Mouse (Mus musculus): ENCODE data around the gene Hdac9. TPM values are rescaled to one million over a fixed set of nuclear protein-coding genes. Genes with fewer than 3 reads are reported as not detected.

Gene Hdac9
- total and polyA plus RNA-seq, 2 experiments from 2014 or later = 14.9 to 21.6 TPM

DNA sequence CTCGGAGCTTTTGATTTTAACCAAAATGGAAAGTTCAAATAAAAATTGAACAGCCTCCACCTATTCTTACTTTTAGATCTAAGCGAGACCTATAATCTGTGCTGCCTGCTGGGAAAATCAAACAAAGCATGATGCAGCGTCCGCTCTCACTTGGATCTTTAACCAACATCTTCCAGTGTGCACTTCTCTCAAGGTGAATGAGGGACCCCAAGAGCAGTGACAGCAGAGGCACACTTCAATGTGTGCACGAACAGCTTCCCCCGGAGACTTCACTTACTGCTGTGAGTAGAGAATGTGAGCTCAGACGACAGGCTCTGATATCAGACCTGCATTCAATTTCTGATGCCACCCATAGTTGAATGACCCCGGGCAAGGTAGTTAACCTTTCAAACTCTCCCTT lies 16.7 kb downstream of the Hdac9 start:
- no peak overlapping the region for H3K4me3 ChIP-seq (ENCODE audit: low read depth, low read length)
- H3K36me3 ChIP-seq (ENCODE audit: insufficient read depth) = no peaks in the 10 kb centered on the region
- DNase-seq = no peak
- H3K9ac ChIP-seq = no peak overlapping the region
- no peak overlapping the region for H3K4me2 ChIP-seq (ENCODE audit: low read depth)
- 49% methylated on average over 8 of the region's 8 CpGs for WGBS
- TF ChIP-seq CTCF (IDR thresholded peaks at IDR 0.05; ENCODE audit: low read depth) = no peak
- H3K27ac ChIP-seq (ENCODE audit: low read depth, low read length) = no peak overlapping the region
- no peaks in the 10 kb centered on the region for H3K27me3 ChIP-seq (ENCODE audit: insufficient read depth, low read length)
- no peaks in the 10 kb centered on the region for H3K9me3 ChIP-seq (ENCODE audit: low read length)
- ATAC-seq = no peak
- H3K4me1 ChIP-seq (ENCODE audit: insufficient read depth) = no peaks in the 10 kb centered on the region

DNA sequence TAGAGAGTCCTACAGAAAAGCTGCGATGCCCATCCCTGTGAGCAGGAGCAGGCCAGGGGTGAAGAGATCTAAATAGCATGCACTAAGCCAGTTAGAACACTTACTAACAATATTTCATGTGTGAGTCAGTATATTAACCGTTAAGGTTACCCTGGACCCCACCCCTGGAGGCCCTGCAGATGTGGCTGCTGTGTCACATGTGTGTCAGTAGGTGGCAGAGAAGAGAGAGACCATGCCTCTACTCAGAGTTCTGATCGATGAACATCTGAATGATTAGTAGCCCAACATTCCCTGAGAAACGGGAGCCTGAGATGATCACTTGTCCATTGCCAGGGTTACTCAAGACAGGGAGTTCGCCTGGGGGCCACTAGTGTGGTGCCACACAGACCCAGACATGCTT lies 22.0 kb downstream of the Hdac9 start:
- Histone ChIP-seq H3K9me3 (ENCODE audit: low read length) (no peaks in the 10 kb centered on the region), H3K4me3 (ENCODE audit: low read depth, low read length) (no peak overlapping the region), H3K4me2 (ENCODE audit: low read depth) (no peak overlapping the region), H3K36me3 (ENCODE audit: insufficient read depth) (no peaks in the 10 kb centered on the region), H3K4me1 (ENCODE audit: insufficient read depth) (no peaks in the 10 kb centered on the region), H3K9ac (no peak overlapping the region), H3K27me3 (ENCODE audit: insufficient read depth, low read length) (no peaks in the 10 kb centered on the region), H3K27ac (ENCODE audit: low read depth, low read length) (no peak overlapping the region)
- 85% methylated on average over 5 of the region's 5 CpGs for WGBS
- no peak for ATAC-seq
- no peak for DNase-seq
- no peak for TF ChIP-seq CTCF (IDR thresholded peaks at IDR 0.05; ENCODE audit: low read depth)

DNA sequence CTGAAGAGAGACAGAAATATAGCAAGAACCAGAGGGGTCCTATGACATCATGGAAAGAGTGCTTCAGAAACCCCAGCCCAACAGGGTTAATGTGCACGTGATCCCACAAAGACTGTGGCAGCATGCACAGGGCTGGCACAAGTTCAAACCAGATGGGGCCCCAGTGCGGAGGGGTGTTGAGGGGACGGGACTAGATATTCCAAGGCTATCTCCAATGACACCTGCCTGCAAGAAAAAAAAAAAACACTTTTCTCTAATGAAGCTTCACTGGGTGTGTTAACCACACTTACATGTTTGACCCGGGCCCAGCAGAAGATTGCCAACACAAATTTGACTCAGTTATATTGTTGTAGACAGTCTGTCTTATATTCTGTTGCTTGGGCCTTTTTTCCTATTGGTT lies 28.2 kb downstream of the Hdac9 start:
- no peak for DNase-seq
- Histone ChIP-seq H3K36me3 (ENCODE audit: insufficient read depth) (no peaks in the 10 kb centered on the region), H3K27me3 (ENCODE audit: insufficient read depth, low read length) (no peaks in the 10 kb centered on the region), H3K27ac (ENCODE audit: low read depth, low read length) (no peak overlapping the region), H3K4me3 (ENCODE audit: low read depth, low read length) (no peak overlapping the region), H3K4me1 (ENCODE audit: insufficient read depth) (no peaks in the 10 kb centered on the region; the same call in 1 of the 2 replicates), H3K4me2 (ENCODE audit: low read depth) (no peak overlapping the region), H3K9me3 (ENCODE audit: low read length) (no peaks in the 10 kb centered on the region), H3K9ac (no peak overlapping the region)
- TF ChIP-seq CTCF (IDR thresholded peaks at IDR 0.05; ENCODE audit: low read depth) = no peak
- ATAC-seq = no peak
- WGBS = 65% methylated on average over 4 of the region's 4 CpGs

DNA sequence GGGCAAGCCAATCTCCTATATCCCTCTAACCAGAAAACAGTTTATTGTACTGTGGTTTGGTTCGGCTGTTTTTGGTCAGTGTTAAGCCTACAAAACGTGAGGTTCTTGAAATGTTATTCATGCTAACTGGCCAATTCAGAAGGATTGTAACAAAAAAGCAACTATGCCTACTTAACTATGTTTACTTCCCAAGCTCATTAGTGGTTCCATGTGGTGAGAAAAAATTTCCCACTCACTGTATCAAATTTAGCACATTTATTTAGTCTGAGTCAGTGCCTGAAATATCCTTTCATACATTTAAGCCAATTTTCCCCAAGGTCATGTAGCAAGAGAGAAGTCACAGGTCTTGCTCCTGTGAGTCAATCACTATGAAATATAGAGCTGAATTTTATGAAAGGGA lies 42.0 kb downstream of the Hdac9 start:
- Histone ChIP-seq H3K9me3 (ENCODE audit: low read length) (no peaks in the 10 kb centered on the region), H3K4me1 (ENCODE audit: insufficient read depth) (no peaks in the 10 kb centered on the region), H3K9ac (no peak overlapping the region), H3K27me3 (ENCODE audit: insufficient read depth, low read length) (no peaks in the 10 kb centered on the region), H3K36me3 (ENCODE audit: insufficient read depth) (no peaks in the 10 kb centered on the region), H3K4me2 (ENCODE audit: low read depth) (no peak overlapping the region), H3K27ac (ENCODE audit: low read depth, low read length) (no peak overlapping the region), H3K4me3 (ENCODE audit: low read depth, low read length) (no peak overlapping the region)
- WGBS = 27% methylated on average over 2 of the region's 2 CpGs
- no peak for TF ChIP-seq CTCF (IDR thresholded peaks at IDR 0.05; ENCODE audit: low read depth)
- ATAC-seq (no peak), DNase-seq (no peak)

DNA sequence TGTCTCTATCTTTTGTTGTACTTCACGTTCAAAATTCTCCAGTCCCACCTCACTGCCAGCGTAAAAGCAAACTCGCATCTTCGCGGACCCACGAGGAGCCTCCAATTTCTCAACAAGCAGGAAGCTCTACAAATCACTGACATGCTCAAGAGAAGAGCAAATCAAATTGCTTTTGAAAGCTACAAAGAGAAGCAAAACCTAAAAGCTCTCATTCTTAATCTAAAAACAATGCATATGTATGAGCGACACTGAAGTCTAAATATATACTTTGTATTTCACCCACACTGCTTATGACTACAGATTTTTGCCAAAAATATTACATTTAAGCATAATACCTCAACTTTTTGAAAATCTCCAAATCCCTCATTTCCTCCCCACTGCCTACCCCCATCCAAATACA lies 45.9 kb downstream of the Hdac9 start:
- H3K4me2 ChIP-seq (ENCODE audit: low read depth) = no peak overlapping the region
- no peak overlapping the region for H3K9ac ChIP-seq
- H3K4me1 ChIP-seq (ENCODE audit: insufficient read depth) = no peaks in the 10 kb centered on the region
- no peak overlapping the region for H3K4me3 ChIP-seq (ENCODE audit: low read depth, low read length)
- no peaks in the 10 kb centered on the region for H3K27me3 ChIP-seq (ENCODE audit: insufficient read depth, low read length)
- no peaks in the 10 kb centered on the region for H3K36me3 ChIP-seq (ENCODE audit: insufficient read depth)
- no peak for TF ChIP-seq CTCF (IDR thresholded peaks at IDR 0.05; ENCODE audit: low read depth)
- WGBS = 49% methylated on average over 7 of the region's 7 CpGs
- ATAC-seq (peak; percentile 32; the same call in 1 of the 2 replicates), DNase-seq (no peak)
- H3K9me3 ChIP-seq (ENCODE audit: low read length) = no peaks in the 10 kb centered on the region
- no peak overlapping the region; the same call in 1 of the 2 replicates for H3K27ac ChIP-seq (ENCODE audit: low read depth, low read length)

DNA sequence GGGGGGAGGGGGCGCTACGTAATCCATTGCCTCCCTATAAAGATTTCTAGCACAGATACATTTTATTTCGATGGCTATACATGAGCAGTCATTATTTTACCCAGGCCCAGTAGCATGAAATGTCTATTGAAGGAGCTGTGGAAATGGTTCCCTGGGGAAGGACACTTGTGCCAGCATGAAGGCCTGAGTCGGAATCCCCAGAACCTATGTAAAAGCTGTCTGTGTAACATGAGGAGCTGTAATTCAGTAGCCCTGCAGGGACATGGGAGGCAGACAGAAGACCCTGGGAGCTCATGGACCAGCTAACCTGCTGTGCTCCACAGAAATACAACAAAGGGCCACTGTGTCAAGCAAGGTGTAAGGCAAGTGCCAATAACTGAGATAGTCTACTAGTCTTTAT lies 75.7 kb downstream of the Hdac9 start:
- H3K4me1 ChIP-seq (ENCODE audit: insufficient read depth) = no peaks in the 10 kb centered on the region
- WGBS = 84% methylated on average over 4 of the region's 4 CpGs
- TF ChIP-seq CTCF (IDR thresholded peaks at IDR 0.05; ENCODE audit: low read depth) = no peak
- no peak for ATAC-seq
- H3K27me3 ChIP-seq (ENCODE audit: insufficient read depth, low read length) = no peaks in the 10 kb centered on the region
- H3K9ac ChIP-seq = no peak overlapping the region
- no peaks in the 10 kb centered on the region for H3K36me3 ChIP-seq (ENCODE audit: insufficient read depth)
- DNase-seq = no peak
- H3K4me3 ChIP-seq (ENCODE audit: low read depth, low read length) = no peak overlapping the region
- H3K27ac ChIP-seq (ENCODE audit: low read depth, low read length) = no peak overlapping the region
- H3K9me3 ChIP-seq (ENCODE audit: low read length) = no peaks in the 10 kb centered on the region
- H3K4me2 ChIP-seq (ENCODE audit: low read depth) = no peak overlapping the region

DNA sequence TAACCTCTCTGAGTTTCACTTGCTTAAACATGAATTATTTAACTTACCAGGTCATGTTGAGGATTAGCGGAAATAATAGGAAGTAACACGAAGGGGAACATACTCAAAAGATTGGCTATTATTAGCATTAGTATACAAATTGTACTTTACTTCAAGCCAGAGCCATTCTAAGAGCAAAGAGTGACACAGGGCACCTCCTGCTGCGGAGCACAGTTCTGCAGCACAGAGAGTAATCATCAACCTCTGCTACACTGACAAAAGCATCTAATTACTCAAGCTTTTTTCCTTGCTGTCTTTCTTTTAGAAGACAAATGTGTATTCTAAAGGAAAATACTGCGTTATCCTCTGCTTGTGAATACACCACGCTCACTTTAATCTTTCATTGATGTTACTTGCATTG lies 79.6 kb downstream of the Hdac9 start:
- DNase-seq = no peak
- WGBS = 9% methylated on average over 5 of the region's 5 CpGs
- Histone ChIP-seq H3K27me3 (ENCODE audit: insufficient read depth, low read length) (no peaks in the 10 kb centered on the region), H3K4me1 (ENCODE audit: insufficient read depth) (no peaks in the 10 kb centered on the region), H3K4me2 (ENCODE audit: low read depth) (no peak overlapping the region), H3K4me3 (ENCODE audit: low read depth, low read length) (no peak overlapping the region), H3K9me3 (ENCODE audit: low read length) (no peaks in the 10 kb centered on the region), H3K9ac (no peak overlapping the region), H3K27ac (ENCODE audit: low read depth, low read length) (no peak overlapping the region), H3K36me3 (ENCODE audit: insufficient read depth) (no peaks in the 10 kb centered on the region)
- TF ChIP-seq CTCF (IDR thresholded peaks at IDR 0.05; ENCODE audit: low read depth) = no peak
- peak; percentile 53; the same call in 1 of the 2 replicates for ATAC-seq

DNA sequence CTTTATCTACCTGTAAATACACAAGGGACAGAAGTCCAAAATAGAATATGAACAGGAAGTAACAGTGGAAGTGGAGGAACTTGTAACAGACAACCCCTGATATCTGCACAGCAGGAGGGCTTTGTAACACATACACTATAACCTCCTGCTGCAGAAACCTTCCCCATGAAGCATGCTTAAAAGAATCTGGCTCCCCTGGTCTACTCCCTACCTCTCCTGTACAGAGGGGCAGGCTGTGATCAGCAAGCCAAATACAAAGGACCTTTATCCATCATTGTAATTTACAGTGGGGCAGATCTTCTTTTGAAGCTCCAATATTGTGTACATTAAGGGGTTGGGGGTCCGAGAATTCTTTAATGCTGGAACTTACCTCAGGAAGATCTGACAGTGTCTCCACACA lies 80.0 kb downstream of the Hdac9 start:
- Histone ChIP-seq H3K9me3 (ENCODE audit: low read length) (no peaks in the 10 kb centered on the region), H3K36me3 (ENCODE audit: insufficient read depth) (no peaks in the 10 kb centered on the region), H3K9ac (no peak overlapping the region), H3K4me3 (ENCODE audit: low read depth, low read length) (no peak overlapping the region), H3K27ac (ENCODE audit: low read depth, low read length) (no peak overlapping the region), H3K27me3 (ENCODE audit: insufficient read depth, low read length) (no peaks in the 10 kb centered on the region), H3K4me2 (ENCODE audit: low read depth) (no peak overlapping the region), H3K4me1 (ENCODE audit: insufficient read depth) (no peaks in the 10 kb centered on the region)
- WGBS = 26% methylated on average over 1 of the region's 1 CpGs
- TF ChIP-seq CTCF (IDR thresholded peaks at IDR 0.05; ENCODE audit: low read depth) = no peak
- no peak; the same call in 1 of the 2 replicates for ATAC-seq
- no peak for DNase-seq

Measured in forebrain, postnatal 0 days (tissue).